Mouse (Mus musculus): ENCODE measurements around the gene Lrp8. TPM values are rescaled to one million over a fixed set of nuclear protein-coding genes. Genes with fewer than 3 reads are reported as not detected.

The Lrp8 gene
- total and polyA plus RNA-seq, 2 experiments from 2014 or later = 35.2 to 78.5 TPM

- no peaks in the 10 kb centered on the region for H3K27me3 ChIP-seq (ENCODE audit: insufficient read depth, low read length)
- H3K4me2 ChIP-seq (ENCODE audit: low read depth, low read length, poor library complexity, severe bottlenecking) = no peak overlapping the region
- no peak overlapping the region for H3K9ac ChIP-seq (replicated peaks; ENCODE audit: low read length, poor library complexity, severe bottlenecking)
- 70% methylated on average over 6 of the region's 6 CpGs for WGBS
- no peaks in the 10 kb centered on the region for H3K9me3 ChIP-seq (ENCODE audit: low read length)
- no peak for ATAC-seq (ENCODE audit: low FRiP score)
- no peak overlapping the region for H3K27ac ChIP-seq (ENCODE audit: low read depth, low read length)
- no peak overlapping the region for H3K4me3 ChIP-seq (ENCODE audit: low read depth, low read length)
- TF ChIP-seq CTCF (IDR thresholded peaks at IDR 0.05) = no peak
- DNase-seq (ENCODE audit: low spot score) = no peak
- 0 out of 2 replicates have a peak, but pooled peaks cover 3% of the 10 kb centered on the region for H3K4me1 ChIP-seq (ENCODE audit: insufficient read depth, low read length)
- peaks cover 19% of the 10 kb centered on the region for H3K36me3 ChIP-seq (ENCODE audit: insufficient read depth, low read length)
Measured at GRCm38 (mm10) chr4:107812336-107812735, 10.3 kb downstream of the Lrp8 start.

GRCm38 (mm10) chr4:107816459-107816858 lies 14.4 kb downstream of the Lrp8 start:
- peaks cover 19% of the 10 kb centered on the region; the same call in 1 of the 2 replicates for H3K4me1 ChIP-seq (ENCODE audit: insufficient read depth, low read length)
- no peak overlapping the region for H3K4me3 ChIP-seq (ENCODE audit: low read depth, low read length)
- ATAC-seq (ENCODE audit: low FRiP score) (no peak), DNase-seq (ENCODE audit: low spot score) (no peak)
- no peak for TF ChIP-seq CTCF (IDR thresholded peaks at IDR 0.05)
- no peak overlapping the region for H3K9ac ChIP-seq (replicated peaks; ENCODE audit: low read length, poor library complexity, severe bottlenecking)
- H3K36me3 ChIP-seq (ENCODE audit: insufficient read depth, low read length) = peaks cover 8% of the 10 kb centered on the region; the same call in 1 of the 2 replicates
- H3K4me2 ChIP-seq (ENCODE audit: low read depth, low read length, poor library complexity, severe bottlenecking) = no peak overlapping the region
- no peak overlapping the region for H3K27ac ChIP-seq (ENCODE audit: low read depth, low read length)
- 76% methylated on average over 4 of the region's 4 CpGs for WGBS
- no peaks in the 10 kb centered on the region for H3K9me3 ChIP-seq (ENCODE audit: low read length)
- no peaks in the 10 kb centered on the region for H3K27me3 ChIP-seq (ENCODE audit: insufficient read depth, low read length)

GRCm38 (mm10) chr4:107817463-107817862 lies 15.4 kb downstream of the Lrp8 start:
- H3K4me2 ChIP-seq (ENCODE audit: low read depth, low read length, poor library complexity, severe bottlenecking) = no peak overlapping the region
- DNase-seq (ENCODE audit: low spot score) (peak; percentile 82), ATAC-seq (ENCODE audit: low FRiP score) (no peak)
- H3K9me3 ChIP-seq (ENCODE audit: low read length) = no peaks in the 10 kb centered on the region
- no peak overlapping the region for H3K4me3 ChIP-seq (ENCODE audit: low read depth, low read length)
- H3K36me3 ChIP-seq (ENCODE audit: insufficient read depth, low read length) = peaks cover 8% of the 10 kb centered on the region; the same call in 1 of the 2 replicates
- H3K4me1 ChIP-seq (ENCODE audit: insufficient read depth, low read length) = peaks cover 24% of the 10 kb centered on the region
- TF ChIP-seq CTCF (IDR thresholded peaks at IDR 0.05) = no peak
- WGBS = 29% methylated on average over 6 of the region's 6 CpGs
- H3K27ac ChIP-seq (ENCODE audit: low read depth, low read length) = no peak overlapping the region
- H3K9ac ChIP-seq (replicated peaks; ENCODE audit: low read length, poor library complexity, severe bottlenecking) = no peak overlapping the region
- H3K27me3 ChIP-seq (ENCODE audit: insufficient read depth, low read length) = no peaks in the 10 kb centered on the region

- Histone ChIP-seq H3K4me2 (ENCODE audit: low read depth, low read length, poor library complexity, severe bottlenecking) (no peak overlapping the region), H3K9ac (replicated peaks; ENCODE audit: low read length, poor library complexity, severe bottlenecking) (no peak overlapping the region; the same call in 1 of the 2 replicates), H3K4me3 (ENCODE audit: low read depth, low read length) (no peak overlapping the region), H3K36me3 (ENCODE audit: insufficient read depth, low read length) (no peaks in the 10 kb centered on the region), H3K9me3 (ENCODE audit: low read length) (no peaks in the 10 kb centered on the region), H3K27me3 (ENCODE audit: insufficient read depth, low read length) (no peaks in the 10 kb centered on the region), H3K4me1 (ENCODE audit: insufficient read depth, low read length) (peaks cover 40% of the 10 kb centered on the region), H3K27ac (ENCODE audit: low read depth, low read length) (no peak overlapping the region)
- no peak for ATAC-seq (ENCODE audit: low FRiP score)
- no peak for DNase-seq (ENCODE audit: low spot score)
- WGBS = 50% methylated on average over 16 of the region's 16 CpGs
- TF ChIP-seq CTCF (IDR thresholded peaks at IDR 0.05) = no peak
Measured at GRCm38 (mm10) chr4:107819990-107820719, 18.1 kb downstream of the Lrp8 start.

- no peak; the same call in 1 of the 2 replicates for ATAC-seq (ENCODE audit: low FRiP score)
- Histone ChIP-seq H3K4me3 (ENCODE audit: low read depth, low read length) (no peak overlapping the region), H3K27me3 (ENCODE audit: insufficient read depth, low read length) (no peaks in the 10 kb centered on the region), H3K27ac (ENCODE audit: low read depth, low read length) (0 out of 2 replicates have a peak overlapping the region, but pooled peaks have one; percentile 7), H3K9ac (replicated peaks; ENCODE audit: low read length, poor library complexity, severe bottlenecking) (0 out of 2 replicates have a peak overlapping the region, but pooled peaks have one; percentile 8), H3K4me2 (ENCODE audit: low read depth, low read length, poor library complexity, severe bottlenecking) (no peak overlapping the region), H3K36me3 (ENCODE audit: insufficient read depth, low read length) (no peaks in the 10 kb centered on the region), H3K9me3 (ENCODE audit: low read length) (no peaks in the 10 kb centered on the region), H3K4me1 (ENCODE audit: insufficient read depth, low read length) (peaks cover 43% of the 10 kb centered on the region)
- peak; percentile 88 for DNase-seq (ENCODE audit: low spot score)
- no peak for TF ChIP-seq CTCF (IDR thresholded peaks at IDR 0.05)
- 74% methylated on average over 8 of the region's 8 CpGs for WGBS
Measured at GRCm38 (mm10) chr4:107820856-107821619, 19.0 kb downstream of the Lrp8 start.

Measured in midbrain, postnatal 0 days (tissue).